In genomic region chr4:104547091-104547490, GRCm38 (mm10) we compare ENCODE assay signal across 17 mouse cellular contexts.
"Had no signal": no experiment of that assay in that cellular context is flagged by ENCODE, and none has a peak within 500 bp of the region (broad histone marks: within the 10 kb centered on the region; RNA-seq: fewer than 3 reads in every experiment).

No protein-coding gene starts in this region.

- DNase-seq: lung, adult 2 months; lung, postnatal 14 days; lung, postnatal 36 days; right cerebral cortex, postnatal 14 days; thymus, adult 2 months; thymus, postnatal 25 days; thymus, postnatal 4 days had no signal

- H3K9ac ChIP-seq: lung, embryonic 15.5 days; midbrain, embryonic 13.5 days; midbrain, embryonic 15.5 days; neural tube, embryonic 12.5 days; stomach, embryonic 15.5 days had no signal

- H3K4me2 ChIP-seq: lung, embryonic 15.5 days; midbrain, embryonic 11.5 days; midbrain, embryonic 13.5 days; midbrain, embryonic 15.5 days; neural tube, embryonic 12.5 days; stomach, embryonic 15.5 days had no signal

- H3K4me1 ChIP-seq: lung, embryonic 15.5 days; megakaryocyte, embryonic 14.5 days; neural tube, embryonic 12.5 days; stomach, embryonic 15.5 days had no signal

- H3K27ac ChIP-seq: lung, embryonic 15.5 days; macrophage; midbrain, embryonic 13.5 days; midbrain, embryonic 15.5 days; neural tube, embryonic 12.5 days; stomach, embryonic 15.5 days; stomach, postnatal 0 days had no signal

- H3K36me3 ChIP-seq: lung, embryonic 15.5 days; midbrain, embryonic 13.5 days; midbrain, embryonic 15.5 days; neural tube, embryonic 12.5 days; stomach, embryonic 15.5 days had no signal

- ATAC-seq: lung, postnatal 0 days; midbrain, embryonic 13.5 days; midbrain, embryonic 15.5 days had no signal

- H3K9me3 ChIP-seq: lung, embryonic 15.5 days; midbrain, embryonic 13.5 days; midbrain, embryonic 15.5 days; neural tube, embryonic 12.5 days; stomach, embryonic 15.5 days had no signal

- H3K4me3 ChIP-seq: lung, embryonic 15.5 days; megakaryocyte, embryonic 14.5 days; midbrain, embryonic 13.5 days; midbrain, embryonic 15.5 days; neural tube, embryonic 12.5 days; stomach, embryonic 15.5 days had no signal

- H3K27me3 ChIP-seq: lung, embryonic 15.5 days; megakaryocyte, embryonic 14.5 days; midbrain, embryonic 15.5 days; neural tube, embryonic 12.5 days; stomach, embryonic 15.5 days had no signal
